Mouse (Mus musculus) midbrain, embryonic 13.5 days (tissue): ENCODE measurements at regions not wholly inside any gene's neighbourhood (a gene's known extent, or its start where the extent isn't known, plus 50 kb on each side); places are given as distances from the start of the nearest gene placed in this dataset.

Source experiments
- ATAC-seq: fragments of 200-750 bp; cut with Nextera tagmentation; 2 replicates; pipeline ENCODE4 v1.8.0; 2017; ENCODE audit warnings: mild to moderate bottlenecking, moderate TSS enrichment, moderate library complexity
- H3K27ac ChIP-seq: fragments of 300-500 bp; sonication (generic); 2 replicates; pipeline ENCODE4 v1.5.1; 2015; ENCODE audit warnings: inconsistent platforms, mild to moderate bottlenecking, moderate library complexity
- H3K27me3 ChIP-seq: fragments of 300-500 bp; sonication (generic); 2 replicates; pipeline ENCODE4 v1.6.1; 2015; ENCODE audit warnings: mild to moderate bottlenecking, inconsistent platforms
- H3K36me3 ChIP-seq: fragments of 300-500 bp; sonication (generic); 2 replicates; pipeline ENCODE4 v1.6.1; 2015; ENCODE audit warnings: mild to moderate bottlenecking, inconsistent platforms
- H3K4me1 ChIP-seq: fragments of 300-500 bp; sonication (generic); replicated peaks from 2 replicates; pipeline ENCODE4 v1.6.1; 2015; ENCODE audit warnings: inconsistent platforms
- H3K4me2 ChIP-seq: fragments of 300-500 bp; sonication (generic); replicated peaks from 2 replicates; pipeline ENCODE4 v1.6.1; 2015; ENCODE audit warnings: moderate library complexity, mild to moderate bottlenecking, inconsistent platforms
- H3K4me3 ChIP-seq: fragments of 300-500 bp; sonication (generic); replicated peaks from 2 replicates; pipeline ENCODE4 v1.5.1; 2015; ENCODE audit warnings: mild to moderate bottlenecking, inconsistent platforms
- H3K9ac ChIP-seq: fragments of 300-500 bp; sonication (generic); replicated peaks from 2 replicates; pipeline ENCODE4 v1.6.1; 2015; ENCODE audit warnings: mild to moderate bottlenecking, inconsistent platforms
- H3K9me3 ChIP-seq: fragments of 300-500 bp; sonication (generic); 2 replicates; pipeline ENCODE4 v1.6.1; 2016; ENCODE audit warnings: mild to moderate bottlenecking, inconsistent platforms
- WGBS: fragments of 180-500 bp; shearing (Covaris S2); methylation state at CpG from one replicate; pipeline ENCODE4 v1.1.7; 2015; 5-methylcytosine and 5-hydroxymethylcytosine counted together

DNA sequence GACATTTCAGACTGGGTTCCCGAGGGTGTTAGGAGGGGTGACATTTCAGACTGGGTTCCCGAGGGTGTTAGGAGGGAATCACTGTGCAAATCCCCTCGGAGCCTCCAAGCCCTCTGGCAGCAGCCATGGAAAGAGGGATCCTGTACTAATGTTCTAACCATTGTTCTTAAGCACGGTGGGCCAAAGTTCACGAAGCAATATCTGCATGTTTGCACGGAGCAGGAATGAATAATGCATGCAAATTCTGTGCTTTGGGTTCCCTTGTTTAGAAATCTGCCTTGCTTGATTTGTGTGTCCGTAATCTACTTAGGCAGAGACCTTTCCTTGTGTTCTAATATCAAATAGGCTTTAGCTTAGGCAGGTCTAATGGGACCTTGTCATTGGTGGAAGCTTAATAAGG, 55.9 kb upstream of the Zfp280d start:
- no peak overlapping the region for H3K9ac ChIP-seq
- no peaks in the 10 kb centered on the region for H3K36me3 ChIP-seq
- peak overlapping the region; percentile 30; the same call in 1 of the 2 replicates for H3K4me2 ChIP-seq
- H3K27ac ChIP-seq: no peak overlapping the region
- H3K9me3 ChIP-seq: no peaks in the 10 kb centered on the region
- 29% methylated on average over 7 of the region's 7 CpGs for WGBS
- H3K4me3 ChIP-seq: no peak overlapping the region
- H3K27me3 ChIP-seq: no peaks in the 10 kb centered on the region
- peaks cover 10% of the 10 kb centered on the region for H3K4me1 ChIP-seq
- ATAC-seq: peak; percentile 34; the same call in 1 of the 2 replicates

DNA sequence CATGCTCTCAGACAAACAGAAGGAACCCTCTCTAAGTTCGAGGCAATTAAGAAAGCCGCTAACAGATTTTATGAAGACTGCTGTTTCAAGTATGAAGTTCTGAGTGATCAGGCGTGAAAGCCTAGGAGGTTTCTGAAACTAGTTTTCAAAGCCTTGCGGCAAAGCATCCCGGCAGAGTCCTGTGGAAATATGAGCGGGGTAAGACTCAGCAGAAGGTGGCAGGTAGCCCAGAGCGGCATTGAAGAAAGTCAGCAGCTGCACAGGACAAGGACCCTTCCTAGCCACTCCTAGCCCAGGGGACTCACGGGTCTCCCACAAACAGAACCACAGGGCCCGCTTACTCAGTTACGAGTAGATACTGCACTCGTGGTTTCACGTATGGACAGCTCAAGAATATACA, 54.8 kb upstream of the Zfp280d start:
- no peak for ATAC-seq
- H3K4me2 ChIP-seq: no peak overlapping the region
- H3K9me3 ChIP-seq: no peaks in the 10 kb centered on the region
- no peak overlapping the region for H3K9ac ChIP-seq
- WGBS: 93% methylated on average over 12 of the region's 12 CpGs
- no peaks in the 10 kb centered on the region for H3K27me3 ChIP-seq
- no peak overlapping the region for H3K4me3 ChIP-seq
- H3K4me1 ChIP-seq: peaks cover 10% of the 10 kb centered on the region
- no peak overlapping the region for H3K27ac ChIP-seq
- no peaks in the 10 kb centered on the region for H3K36me3 ChIP-seq

DNA sequence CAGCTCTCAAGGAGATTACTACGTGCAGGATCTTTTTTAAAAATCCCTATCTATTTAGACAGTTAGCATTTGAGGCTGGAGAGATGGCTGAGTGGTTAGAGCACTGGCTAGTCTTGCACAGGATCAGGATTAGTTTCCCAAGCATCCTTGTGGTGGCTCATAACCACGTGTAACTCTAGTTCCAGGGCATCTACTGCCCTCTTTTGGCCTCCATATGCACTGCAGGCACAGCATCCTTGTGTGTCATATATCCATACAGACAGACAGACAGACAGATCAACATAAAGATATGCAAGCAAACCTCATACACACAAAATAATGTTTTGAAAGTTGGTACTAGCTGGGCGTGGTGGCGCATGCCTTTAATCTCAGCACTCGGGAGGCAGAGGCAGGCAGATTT, 53.3 kb upstream of the Zfp280d start:
- H3K9me3 ChIP-seq: no peaks in the 10 kb centered on the region
- no peak overlapping the region for H3K27ac ChIP-seq
- H3K4me1 ChIP-seq: peaks cover 10% of the 10 kb centered on the region
- H3K36me3 ChIP-seq: no peaks in the 10 kb centered on the region
- H3K4me2 ChIP-seq: no peak overlapping the region
- H3K27me3 ChIP-seq: no peaks in the 10 kb centered on the region
- H3K4me3 ChIP-seq: no peak overlapping the region
- H3K9ac ChIP-seq: no peak overlapping the region
- no peak for ATAC-seq
- 83% methylated on average over 5 of the region's 5 CpGs for WGBS
